Mouse (Mus musculus) layer of hippocampus, postnatal 14 days (tissue): ENCODE data around the gene Pcnx2. TPM values are rescaled to one million over a fixed set of nuclear protein-coding genes. Genes with fewer than 3 reads are reported as not detected.
A peak's percentile ranks its signal among the peaks of the same experiment; 100 is the strongest.

Source experiments
- DNase-seq, 2 experiments: peaks; one replicate each; pipeline ENCODE4 v3.0.0; 2021 to 2022; ENCODE audit warnings: low spot score in 2 of 2, mixed read lengths in 1 of 2
- total RNA-seq, 2 experiments: library from RNA; stranded (reverse); gene quantifications; 2 replicates each; pipeline ENCODE4 v1.2.3; 2021

Pcnx2 gene
- total RNA-seq, 2 experiments from 2014 or later: 56.1 to 65.9 TPM

DNA sequence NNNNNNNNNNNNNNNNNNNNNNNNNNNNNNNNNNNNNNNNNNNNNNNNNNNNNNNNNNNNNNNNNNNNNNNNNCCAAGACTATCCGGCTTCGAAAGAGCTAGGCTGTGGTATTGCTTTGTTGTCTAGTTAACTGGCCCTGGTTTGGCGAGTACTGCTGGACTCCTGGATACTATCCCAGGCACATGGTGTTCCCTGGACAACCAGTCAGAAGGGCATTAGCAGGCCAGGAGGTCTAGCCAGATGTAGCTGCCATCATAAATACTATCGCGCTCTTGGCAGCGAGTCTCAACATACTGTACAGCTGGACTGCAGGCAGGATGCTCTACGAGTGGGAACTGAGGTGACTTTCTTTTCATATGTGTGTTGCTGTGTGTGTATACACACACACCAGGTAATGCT, 175.4 kb downstream of the Pcnx2 start:
- DNase-seq: no peak

DNA sequence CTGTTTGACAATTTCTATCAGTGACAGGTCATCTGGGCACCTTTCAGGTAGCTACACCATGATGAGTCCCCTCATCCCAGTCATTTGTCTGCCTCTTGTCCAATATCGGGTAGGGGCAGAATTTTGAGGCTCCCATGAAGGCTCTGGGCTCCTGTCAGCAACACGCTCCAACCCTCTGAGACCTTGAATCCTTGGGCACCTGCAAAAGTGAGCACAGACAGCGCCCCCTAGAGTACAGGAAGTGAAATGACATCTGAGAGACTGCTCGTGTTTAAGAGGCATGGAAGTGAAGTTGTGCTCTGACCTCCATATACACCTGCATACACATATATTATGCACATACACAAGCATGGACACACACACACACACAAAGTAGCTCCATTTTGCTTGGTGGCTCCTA, 179.2 kb downstream of the Pcnx2 start:
- DNase-seq: no peak

DNA sequence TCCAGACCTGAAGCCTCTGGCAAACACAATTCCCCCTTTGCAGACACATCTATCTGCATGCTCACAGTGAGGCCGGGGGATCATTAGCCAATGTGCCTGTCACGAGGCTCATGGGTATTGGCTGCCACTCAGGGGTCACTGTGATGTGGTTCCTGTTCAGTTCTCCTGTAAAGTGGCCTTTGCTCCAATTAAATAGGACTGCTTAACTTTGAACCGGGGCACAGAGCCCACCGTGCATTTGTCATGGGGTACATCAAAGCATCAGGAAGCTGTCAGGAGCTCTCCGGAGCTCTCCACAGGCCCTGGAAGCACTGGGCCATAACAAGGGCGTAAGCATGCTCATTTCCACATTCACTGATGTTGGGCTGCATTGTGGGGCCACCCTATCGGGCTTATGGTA, 181.5 kb downstream of the Pcnx2 start:
- no peak for DNase-seq

DNA sequence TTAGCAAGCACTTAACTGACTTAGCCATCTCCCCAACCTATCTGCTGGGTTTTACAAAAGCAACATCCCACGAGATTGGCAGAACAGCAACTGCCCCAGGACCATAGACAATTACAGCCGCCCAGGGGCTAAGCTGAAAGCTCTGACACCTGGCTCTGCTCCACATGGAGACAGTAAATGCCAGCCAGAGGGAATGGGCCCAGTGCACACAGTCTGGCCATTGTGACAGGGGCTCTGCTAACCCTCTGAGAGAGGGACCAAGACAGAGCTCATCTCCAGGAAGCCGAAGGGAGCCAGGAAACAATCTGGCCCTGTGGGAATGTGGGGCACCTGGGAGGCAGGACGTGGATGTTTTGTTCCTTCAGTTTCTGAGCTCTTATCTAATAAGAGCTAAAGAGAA, 181.9 kb downstream of the Pcnx2 start:
- no peak for DNase-seq

DNA sequence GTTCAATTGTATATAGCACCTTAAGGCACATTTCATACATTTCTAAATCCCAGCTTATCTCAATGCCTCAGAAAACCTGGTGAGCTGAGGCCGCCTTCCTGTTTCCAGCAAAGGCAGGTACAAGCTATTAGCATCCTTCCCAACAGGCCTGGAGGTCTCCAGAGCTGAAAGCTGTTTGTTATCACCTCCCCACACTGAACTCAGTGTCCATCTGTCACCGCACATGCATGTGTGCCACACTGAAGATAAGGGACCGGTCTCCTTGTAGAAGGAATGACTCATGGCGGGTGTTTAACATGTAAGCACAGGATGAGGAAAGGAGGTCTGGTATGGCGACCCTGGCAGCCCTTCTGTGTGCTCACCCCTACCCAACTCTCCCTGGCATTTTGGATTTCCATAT, 186.6 kb downstream of the Pcnx2 start:
- no peak for DNase-seq

DNA sequence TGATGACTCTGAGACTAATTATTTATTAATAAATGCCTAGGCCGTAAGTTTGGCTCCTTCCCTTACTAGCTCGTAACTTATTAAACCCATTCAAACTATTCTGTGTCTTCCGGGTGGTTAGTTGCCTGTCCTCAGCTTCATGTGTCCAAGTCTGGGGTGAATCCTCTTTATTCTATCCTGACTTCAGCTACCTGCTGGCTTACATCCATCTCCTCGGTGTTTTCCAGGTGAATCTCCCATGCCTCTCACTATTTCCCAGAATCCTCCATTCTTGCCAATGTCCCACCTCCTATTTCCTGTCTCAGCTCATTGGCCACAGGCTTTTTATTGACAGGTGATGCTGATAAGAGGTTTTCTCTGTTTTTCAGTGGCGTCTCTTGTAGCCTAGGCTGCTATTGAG, 188.9 kb downstream of the Pcnx2 start:
- DNase-seq: no peak

DNA sequence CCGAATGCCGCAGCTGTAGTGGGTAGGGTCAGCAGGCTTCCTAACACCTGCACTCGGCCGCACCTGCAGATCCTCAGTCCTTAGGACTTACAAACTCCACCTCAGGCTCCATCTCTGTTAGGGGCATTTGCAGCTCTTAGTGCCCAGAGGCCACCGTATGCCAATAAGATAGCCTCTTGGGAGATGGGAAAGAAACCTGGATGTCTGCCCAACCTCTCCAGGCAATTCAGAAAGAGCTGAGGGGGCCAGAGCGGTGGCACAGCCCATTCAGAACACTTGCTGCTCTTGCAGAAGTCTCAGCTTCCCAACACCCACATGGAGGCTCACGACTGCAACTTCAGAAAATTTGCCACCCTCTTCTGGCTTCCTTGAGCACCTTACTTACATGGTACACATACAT, 192.3 kb downstream of the Pcnx2 start:
- DNase-seq: no peak

DNA sequence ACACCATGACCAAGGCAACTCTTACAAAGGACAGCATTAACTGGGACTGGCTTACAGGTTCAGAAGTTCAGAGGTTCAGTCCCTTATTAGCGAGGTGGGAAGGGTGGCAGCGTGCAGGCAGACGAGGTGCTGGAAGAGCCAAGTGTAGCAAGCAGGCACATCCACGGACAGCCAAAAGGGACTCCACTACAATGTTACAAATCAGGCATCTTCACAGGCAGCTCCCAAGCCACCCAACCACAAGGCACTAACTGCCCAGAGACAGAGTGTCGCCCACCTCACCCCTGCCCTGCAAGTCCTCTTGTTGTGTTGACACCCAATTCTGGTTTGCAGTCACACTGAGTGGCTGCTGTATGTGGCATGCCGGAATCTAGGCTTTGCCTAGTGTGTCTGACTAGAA, 193.7 kb downstream of the Pcnx2 start:
- no peak for DNase-seq

DNA sequence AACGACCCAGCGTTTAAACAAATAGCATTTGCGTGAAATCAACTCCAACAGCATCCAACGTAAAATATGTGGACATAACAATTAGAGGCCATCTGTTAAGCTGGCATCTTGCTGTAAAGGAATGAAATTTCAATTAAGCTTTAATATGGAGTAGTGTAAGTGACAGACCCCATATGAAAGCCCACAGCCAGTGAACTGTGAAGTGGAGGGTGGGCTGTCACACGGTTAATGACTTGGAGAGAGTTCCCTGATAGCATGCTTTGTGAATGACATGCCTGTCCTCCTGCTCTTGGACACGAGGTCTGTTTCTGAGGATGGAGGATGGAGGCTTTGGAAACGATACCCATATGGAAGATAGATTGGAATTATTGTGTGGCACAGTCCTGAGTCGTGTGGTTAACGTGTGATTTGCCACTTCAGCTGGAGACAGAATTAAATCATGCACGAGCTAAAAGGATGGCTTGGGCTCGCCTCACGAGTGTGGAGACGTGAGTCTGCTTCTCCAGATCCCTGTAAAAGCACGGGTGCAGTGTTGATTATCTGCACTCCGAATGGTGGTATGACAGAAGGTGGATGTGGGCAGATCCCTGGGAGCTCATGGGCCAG, 195.1 kb downstream of the Pcnx2 start:
- peak in 1 of 2 experiments; percentile 40 for DNase-seq

Other genes starting within 250 kb of the Pcnx2 start
- 1 to 10 TPM; 4.2 TPM for gene Map10, start 228.5 kb downstream of the Pcnx2 start, total RNA-seq
- gene Ntpcr, start 168.4 kb downstream of the Pcnx2 start, total RNA-seq: 10 to 100 TPM; 18.8 to 21.4 TPM
- 1 to 10 TPM; 1.7 TPM for gene Map3k21, start 12.1 kb upstream of the Pcnx2 start, total RNA-seq
- gene Kcnk1, start 96.9 kb upstream of the Pcnx2 start, total RNA-seq: 10 to 100 TPM; 82.8 to 86.9 TPM